Mouse (Mus musculus) urinary bladder, postnatal 0 days (tissue): ENCODE measurements around the gene Wipf3. TPM values are rescaled to one million over a fixed set of nuclear protein-coding genes. Genes with fewer than 3 reads are reported as not detected.

Experiments
- polyA plus RNA-seq: library from polyadenylated mRNA; unstranded; fragments of >200 nt; fragmentation: Nextera tagmentation; extraction: Ambion mirVana; gene quantifications from 2 replicates; pipeline ENCODE4 v1.2.1, GENCODE M21; 2015

Gene Wipf3
- 0.23 and 0.31 TPM in 2 replicates for polyA plus RNA-seq

GRCm38 (mm10) chr6:54429447-54430194 lies at the start of gene Wipf3:
Gene Wipf3, plus strand, starts transcription at chr6:54429603.

Other genes with a start within 250 kb of the Wipf3 start
- 3.5 and 9.8 TPM in 2 replicates for gene Prr15, start 103.8 kb upstream of the Wipf3 start, polyA plus RNA-seq
- 10.1 and 10.4 TPM in 2 replicates for gene Scrn1, start 136.9 kb downstream of the Wipf3 start, polyA plus RNA-seq
- 2.6 and 4.3 TPM in 2 replicates for gene Plekha8, start 165.5 kb downstream of the Wipf3 start, polyA plus RNA-seq
- 21.4 and 31.1 TPM in 2 replicates for gene Fkbp14, start 167.7 kb downstream of the Wipf3 start, polyA plus RNA-seq